Mouse (Mus musculus): ENCODE data around the gene Ramp3.

Gene Ramp3

DNA sequence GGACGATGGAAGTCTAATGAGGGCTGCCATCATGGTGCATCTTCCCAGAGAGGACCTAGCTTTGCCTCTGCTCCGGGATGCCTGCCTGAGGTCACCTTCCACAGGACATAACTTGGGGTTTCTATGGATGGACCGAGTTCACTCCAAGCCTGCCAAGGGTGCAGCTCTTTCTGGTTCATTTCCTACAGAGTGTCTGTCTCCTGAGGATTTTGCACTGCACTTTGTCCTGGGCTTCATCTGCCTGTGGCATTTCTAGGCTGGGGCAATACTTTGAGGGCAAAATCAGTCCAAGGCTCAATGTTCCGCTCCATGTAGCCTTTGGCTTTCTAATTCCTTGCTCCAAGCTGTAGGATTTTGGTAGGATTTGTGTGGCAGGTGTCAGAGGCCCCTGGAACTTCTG is 12.5 kb downstream of the Ramp3 start:
- no peak for DNase-seq (ENCODE audit: low read depth)

DNA sequence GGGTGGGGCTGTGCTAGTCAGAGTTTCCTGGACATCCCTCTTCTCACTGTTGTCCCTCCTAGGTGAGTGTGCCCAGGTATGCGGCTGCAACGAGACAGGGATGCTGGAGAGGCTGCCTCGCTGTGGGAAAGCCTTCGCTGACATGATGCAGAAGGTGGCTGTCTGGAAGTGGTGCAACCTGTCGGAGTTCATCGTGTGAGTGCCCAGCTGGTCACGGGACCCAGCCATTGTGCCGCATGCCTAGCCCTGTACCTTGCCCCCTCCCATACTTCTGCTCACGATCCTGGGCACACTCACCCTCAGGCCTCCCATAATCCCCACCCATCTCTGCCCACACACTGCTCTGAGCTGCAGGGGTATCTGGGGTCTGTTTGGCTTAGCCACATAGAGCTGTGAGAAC is 16.4 kb downstream of the Ramp3 start:
- DNase-seq (ENCODE audit: low read depth): no peak

DNA sequence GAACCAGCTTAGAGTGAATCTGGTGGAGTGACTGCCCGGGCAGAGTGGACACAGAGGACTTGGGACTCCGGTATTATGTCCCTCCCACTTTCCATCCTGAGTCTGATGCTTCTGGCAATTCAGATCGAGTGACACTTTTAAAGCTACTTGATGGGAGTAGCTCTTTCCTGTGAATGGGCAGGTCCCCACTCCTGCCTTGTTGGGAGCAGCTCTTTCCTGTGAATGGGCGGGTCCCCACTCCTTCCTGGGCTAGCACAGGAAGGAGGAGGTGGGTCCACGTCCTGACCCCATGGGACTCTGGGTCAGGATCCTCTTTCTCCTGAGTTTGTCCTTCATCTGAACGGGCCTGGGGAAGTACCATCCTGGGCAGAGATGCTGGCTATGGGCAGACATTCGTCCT is 17.1 kb downstream of the Ramp3 start:
- no peak for DNase-seq (ENCODE audit: low read depth)

DNA sequence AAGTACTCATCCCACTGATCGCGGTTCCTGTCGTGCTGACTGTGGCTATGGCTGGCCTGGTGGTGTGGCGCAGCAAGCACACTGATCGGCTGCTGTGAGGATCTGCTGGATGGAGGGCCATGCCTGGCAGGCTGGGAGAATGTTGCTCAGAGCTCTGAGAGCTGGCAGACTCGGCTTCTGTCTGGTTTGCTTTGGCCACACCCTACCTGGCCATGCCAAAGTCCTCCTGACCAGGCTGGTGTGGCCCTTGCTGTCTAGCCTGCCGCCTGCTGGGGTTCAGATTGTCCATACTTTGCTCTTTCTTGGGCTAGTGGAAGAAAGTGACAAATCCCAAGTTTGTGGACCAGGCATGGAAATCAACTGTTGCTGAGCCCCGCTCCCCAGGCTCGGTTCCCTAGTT is 18.3 kb downstream of the Ramp3 start:
- no peak for DNase-seq (ENCODE audit: low read depth)

DNA sequence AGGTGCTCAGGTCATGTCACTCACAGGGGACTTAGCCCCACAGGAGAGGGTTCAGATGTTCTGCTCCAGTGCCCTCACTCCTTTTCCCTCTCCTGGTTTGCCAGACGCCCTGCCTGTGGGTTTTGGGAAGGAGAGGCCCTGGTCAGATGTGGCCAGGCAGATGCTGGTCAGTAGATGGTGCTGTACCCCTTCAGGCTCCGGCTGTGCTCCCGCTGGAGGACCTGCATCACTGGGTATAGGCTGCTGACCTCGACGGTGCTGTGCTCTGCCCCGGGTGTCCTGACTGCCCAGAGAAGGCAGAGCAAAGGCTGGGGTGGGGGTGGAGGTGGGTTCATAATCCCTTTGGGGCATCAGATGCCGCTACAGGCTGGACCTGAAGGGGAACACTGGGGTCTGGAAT is 19.2 kb downstream of the Ramp3 start:
- no peak for DNase-seq (ENCODE audit: low read depth)

DNA sequence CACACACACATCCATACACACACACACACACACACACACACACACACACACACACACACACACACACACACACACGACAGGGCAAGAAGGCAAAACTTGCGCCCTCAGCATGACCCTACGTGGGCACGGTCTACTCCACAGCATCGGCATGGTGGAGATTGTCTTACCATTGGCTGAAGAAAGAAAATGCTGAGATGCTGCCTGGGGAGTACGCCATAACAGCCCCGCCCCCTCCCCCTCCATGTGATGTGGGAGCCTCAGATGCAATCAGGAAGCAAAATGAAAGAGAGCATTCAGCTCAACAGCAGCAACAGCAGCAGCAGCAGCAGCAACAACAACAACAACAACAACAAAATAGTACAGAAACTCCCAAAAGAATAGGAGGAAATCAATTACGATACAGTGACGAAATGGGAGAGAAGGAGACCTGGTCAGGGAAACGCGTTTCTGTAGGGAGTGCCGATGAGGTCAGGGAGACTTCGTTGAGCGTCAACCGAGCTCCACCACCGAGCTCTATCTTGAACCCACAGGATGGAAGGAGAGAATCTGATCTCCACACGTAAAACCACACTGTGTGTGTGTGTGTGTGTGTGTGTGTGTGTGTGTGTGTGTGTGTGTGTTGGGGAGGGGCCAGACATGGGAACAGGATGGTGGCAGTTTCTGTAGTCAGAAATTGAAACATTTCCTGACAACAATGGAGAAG is 21.5 kb downstream of the Ramp3 start:
- DNase-seq (ENCODE audit: low read depth): peak; percentile 66

DNA sequence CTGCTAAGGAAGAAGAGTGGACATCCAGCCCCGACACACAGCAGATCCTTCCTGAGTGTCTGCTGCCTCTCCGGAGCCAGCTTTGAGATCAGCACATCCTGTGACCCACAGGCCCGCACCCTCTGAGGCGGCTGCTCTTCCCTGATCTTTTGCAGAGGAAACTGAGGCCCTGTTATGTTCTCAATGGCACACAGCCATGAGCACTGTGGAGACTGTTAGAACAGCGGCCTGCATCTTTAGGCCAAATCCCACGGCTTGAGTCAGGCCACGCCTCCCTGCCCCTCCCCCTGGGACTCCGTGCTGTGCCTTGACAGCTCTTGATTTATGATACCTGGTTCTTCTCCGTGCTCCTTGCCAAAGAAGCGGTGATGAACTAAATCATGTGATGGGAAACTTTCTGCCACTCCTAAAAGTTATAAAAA is 22.1 kb downstream of the Ramp3 start:
- DNase-seq (ENCODE audit: low read depth): peak; percentile 30

DNA sequence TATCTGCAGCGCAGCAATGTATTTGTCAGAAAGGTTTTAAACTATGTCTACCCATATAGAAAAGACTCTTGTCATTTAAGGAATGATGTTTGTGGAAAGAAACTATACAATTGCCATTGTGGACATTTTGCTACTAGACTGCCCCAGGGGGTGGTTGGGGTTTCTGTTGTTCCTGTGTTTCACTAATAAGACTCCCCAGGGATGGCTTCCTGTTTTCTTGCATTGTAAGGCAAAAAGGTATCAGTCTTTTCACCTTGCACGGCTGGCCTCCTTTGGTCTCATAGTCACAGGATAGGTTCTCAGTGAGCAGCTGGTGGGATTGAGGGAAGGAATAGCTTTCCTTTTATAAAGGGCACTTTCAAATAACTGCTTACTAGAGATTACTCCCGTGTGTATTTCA is 26.4 kb downstream of the Ramp3 start:
- DNase-seq (ENCODE audit: low read depth): no peak

DNA sequence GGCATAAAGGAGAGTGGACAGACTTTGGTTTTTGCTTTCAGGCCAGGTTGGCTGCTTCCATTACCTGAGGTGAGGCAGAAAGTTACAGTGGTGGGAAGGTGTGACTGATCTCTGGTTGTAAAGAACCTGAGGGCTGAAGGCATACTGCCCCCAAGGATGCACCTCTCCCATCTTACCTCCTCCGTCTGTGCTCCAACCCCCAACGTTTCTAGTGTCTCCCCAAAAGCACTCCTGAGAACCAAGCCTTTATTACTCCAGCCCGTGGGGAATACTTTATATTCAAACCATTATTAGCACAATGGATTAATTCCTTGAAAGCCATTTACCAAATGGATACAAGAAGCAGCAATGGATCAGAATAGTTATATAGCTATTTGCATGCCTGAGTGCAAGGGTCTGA is 30.6 kb downstream of the Ramp3 start:
- DNase-seq (ENCODE audit: low read depth): no peak

DNA sequence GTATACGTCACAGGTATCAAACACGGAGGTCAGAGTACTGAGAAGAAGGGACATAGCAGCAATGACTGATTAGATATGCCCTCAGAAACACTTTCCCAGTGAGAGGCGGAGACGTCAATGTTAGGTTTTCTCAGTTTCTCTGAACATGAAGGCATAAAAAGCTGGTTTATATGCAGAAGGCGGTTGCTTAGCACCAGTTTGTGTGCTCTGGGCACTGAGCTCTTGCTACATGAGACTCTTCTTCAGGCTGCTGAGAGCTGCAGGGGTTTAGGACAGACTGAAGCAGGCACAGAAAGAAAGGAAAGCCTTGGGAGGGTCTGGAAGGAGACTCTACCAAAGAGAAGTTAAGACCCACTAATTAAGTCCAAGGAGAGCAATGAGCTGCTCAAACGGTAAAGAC is 34.0 kb downstream of the Ramp3 start:
- DNase-seq (ENCODE audit: low read depth): no peak

DNA sequence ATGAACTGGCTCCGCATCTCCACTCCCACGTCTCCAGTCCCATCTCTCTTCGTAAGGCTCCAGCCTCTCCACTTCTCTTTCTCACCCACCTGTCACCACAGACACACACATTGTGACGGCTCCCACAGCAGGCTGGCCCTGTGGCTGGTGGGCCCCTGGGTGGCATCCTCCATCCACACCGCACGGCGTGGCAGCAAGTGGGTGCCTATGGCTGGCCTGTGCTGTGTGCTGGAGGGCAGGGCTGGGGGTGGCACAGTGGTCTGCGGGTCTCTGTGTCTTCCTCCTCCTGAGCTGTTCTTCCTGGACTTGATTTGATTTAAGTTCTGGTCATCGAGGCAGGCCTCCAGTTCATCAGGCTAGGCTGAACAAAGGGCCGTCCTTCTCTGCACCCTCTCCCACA is 35.8 kb downstream of the Ramp3 start:
- DNase-seq (ENCODE audit: low read depth): no peak

DNA sequence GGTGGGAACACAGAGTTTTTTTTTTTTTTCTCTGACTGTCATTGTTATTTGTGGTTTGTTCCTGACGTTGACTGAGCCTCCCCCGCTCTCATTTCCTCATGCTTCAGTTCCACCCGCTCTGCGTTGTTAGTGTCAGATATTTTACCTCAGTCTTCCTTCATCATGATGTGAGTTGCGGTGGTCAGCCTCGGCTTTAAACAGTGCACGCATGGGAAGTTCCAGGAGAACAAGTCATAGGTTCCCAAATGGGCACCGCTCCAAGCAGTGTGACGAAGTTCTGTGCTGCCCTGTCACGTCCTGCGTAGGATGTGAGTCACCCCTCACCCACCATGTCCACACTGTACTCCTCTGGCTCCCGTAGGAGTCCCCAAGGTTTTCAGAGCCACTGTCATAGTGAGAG is 36.9 kb downstream of the Ramp3 start:
- DNase-seq (ENCODE audit: low read depth): peak; percentile 88

DNA sequence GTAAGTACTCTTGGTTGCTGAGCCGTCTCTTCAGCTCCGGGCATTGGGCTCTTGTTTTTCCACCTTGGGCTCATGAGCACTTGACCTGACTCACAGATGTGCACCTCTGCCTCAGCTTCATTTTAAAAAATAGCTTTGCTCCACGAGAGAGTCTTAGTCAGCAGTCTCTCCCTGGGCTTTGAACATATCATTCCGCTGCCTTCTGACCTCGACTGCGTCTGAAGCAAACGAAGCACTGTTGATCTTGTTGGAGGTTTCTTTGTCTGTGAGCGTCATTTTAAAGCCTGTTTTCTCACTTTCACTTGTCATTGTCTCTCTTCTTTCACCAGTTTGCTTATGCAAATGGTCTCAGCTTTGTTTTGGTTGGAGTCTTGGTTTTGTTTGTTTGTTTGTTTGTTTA is 38.2 kb downstream of the Ramp3 start:
- DNase-seq (ENCODE audit: low read depth): no peak

DNA sequence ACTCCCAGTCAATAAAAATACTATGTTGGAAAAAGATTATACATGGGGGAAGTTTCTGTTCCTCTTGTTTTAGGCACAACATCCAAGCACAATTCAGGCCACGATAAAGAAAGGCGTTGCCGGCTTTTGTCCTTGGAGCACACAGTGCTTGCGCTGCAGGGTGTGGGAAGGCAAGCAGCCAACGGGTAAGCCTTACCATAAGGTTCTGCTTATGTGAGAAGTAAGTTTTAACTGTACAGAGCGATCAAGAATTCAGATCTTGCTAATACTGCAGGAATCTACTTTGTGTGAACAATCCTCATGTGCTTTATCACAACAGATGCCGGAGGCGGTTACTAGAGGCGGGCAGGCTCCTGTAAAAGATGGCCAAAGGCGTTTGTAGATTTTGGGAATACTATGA is 39.4 kb downstream of the Ramp3 start:
- DNase-seq (ENCODE audit: low read depth): no peak

DNA sequence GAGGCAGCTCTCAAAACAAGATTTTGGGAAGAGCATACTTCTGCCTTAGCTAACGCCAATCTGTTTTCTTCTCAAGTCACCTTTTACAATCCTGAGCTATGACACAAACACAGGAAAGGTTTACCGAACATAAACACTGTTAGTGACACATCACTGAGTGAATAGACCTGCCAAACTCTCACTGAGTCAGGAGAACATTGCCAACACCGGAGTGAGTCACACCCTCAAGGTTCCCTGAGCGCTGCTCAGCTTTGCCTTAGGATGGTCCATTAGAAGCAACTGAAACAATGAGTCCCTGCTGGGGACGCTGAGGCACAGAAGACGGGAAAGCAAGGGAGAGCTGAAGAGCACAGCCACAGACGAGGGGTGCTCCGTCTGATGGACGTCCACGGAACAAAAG is 40.0 kb downstream of the Ramp3 start:
- DNase-seq (ENCODE audit: low read depth): peak; percentile 14

DNA sequence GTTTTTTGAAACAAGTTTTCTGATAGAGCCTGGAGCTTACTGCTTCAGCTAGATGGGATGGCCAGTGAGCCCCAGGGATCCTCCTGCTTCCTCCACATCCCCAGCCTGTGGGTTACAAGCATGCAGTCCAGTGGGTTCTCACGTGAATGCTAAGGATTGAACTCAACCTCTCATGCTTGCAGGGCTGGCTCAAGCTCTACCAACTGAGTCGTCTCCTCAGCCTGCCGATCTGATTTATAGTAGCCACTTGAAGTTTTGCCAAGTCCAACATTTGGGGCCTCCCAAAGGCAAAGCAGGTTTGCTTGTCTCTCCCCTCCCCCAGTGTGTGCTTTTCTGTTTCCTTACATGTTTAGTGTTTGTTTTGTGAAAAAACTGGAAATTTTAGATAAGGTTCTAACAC is 43.9 kb downstream of the Ramp3 start:
- DNase-seq (ENCODE audit: low read depth): no peak

DNA sequence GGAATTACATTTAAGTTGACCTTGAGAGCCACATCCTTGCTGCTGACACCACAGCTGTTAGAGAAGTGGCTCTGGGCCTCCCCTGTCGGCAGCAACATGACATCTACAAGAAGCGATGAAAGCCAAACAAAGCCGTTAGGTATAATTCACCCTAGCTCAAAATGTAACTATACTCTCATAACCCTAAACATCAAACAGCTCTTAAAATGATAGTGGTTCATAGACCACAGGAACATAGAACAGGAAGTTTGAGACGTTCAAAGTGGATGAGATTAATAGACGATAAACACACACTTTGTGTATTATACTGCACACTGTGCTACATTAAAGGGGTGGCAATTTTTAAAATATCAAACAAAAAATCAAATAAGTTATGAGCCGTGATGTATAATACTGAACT is 46.5 kb downstream of the Ramp3 start:
- no peak for DNase-seq (ENCODE audit: low read depth)

DNA sequence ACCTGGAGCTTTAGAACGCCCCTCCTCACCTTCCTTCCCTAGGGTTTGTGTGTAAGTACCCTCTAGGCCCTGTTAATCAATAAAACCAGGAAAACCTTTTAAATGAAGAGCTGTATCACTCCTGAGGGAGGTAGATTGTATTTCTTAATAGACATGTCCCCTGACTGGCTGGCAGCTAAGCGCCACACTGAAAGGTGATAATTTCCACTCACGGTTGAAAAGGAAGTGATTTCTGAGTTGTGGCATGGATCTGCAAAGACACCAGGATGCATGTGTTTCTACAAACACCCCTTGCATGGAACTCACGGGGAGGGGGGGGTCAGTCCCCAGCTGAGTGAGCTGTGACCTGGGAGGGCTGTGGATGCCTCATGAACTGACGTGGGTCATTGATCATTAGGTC is 47.2 kb downstream of the Ramp3 start:
- DNase-seq (ENCODE audit: low read depth): no peak

DNA sequence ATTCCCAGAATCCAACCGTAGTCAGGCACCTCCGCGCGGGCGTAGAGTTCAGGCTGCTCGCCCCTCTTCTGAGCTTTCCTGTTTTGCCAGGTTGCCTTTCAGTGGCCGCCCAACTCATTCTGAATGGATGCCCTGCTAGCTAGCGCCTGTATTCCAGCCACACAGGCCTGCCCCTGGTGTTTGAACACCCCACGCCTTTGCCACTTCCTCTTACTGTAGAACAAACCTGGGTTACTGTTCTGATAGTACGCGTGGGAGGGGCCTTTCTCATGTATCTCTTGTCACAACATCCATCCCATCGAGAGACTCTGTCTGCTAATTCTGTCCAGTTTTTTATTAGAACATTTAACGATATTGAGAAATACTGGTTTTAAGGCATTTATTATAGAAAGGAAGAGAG is 48.5 kb downstream of the Ramp3 start:
- DNase-seq (ENCODE audit: low read depth): no peak

DNA sequence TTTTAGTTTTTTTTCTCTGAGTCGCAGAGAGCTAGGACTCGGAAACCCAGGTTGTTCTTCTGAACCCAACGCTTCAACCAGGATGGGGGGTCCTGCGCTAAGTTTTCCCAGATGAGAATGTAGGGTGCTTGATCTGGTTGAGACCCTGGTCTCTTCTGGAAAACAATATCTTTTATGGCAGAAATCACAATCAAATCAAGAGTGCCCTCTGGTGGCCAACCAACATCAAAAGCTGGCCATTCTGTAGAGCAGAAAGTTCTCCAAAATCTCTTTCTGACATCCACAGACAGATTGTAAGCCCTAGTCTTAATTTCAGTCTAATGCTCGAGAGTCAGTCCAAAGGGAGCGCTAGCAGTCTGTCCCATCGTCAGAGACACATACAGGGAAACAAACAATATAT is 50.1 kb downstream of the Ramp3 start:
- no peak for DNase-seq (ENCODE audit: low read depth)

DNA sequence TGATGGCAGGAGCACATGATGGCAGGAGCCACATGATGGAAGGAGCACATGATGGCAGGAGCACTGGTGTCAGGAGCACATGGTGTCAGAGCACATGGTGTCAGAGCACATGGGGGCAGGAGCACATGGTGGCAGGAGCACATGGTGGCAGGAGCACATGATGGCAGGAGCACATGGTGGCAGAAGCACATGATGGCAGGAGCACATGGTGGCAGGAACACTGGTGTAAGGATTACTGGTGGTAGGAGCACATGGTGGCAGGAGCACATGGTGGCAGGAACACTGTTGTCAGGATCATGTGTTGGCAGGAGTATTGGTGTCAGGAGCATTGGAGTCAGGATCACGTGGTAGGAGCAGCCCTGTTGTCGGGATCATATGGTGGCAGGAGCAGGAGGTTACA is 52.1 kb downstream of the Ramp3 start:
- DNase-seq (ENCODE audit: low read depth): peak; percentile 26

DNA sequence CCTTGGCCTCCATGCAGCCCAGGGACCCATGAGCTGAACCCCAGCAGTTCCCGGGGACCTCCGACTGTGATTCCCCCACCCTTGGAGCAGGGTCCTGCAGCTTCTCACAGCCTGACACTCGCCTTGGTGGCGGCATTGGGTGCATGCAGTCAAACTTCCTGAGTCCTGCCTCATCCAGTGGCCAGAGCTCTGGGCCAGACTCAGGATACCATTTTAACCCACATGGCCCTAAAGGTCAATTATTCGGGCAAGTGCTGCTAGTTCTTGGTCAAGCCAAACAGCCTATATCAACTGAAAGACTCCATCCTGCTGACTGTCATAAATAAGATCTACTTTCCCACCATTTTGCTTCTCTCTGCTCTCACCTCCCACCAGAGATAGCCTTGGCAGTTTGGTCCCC is 62.4 kb downstream of the Ramp3 start:
- DNase-seq (ENCODE audit: low read depth): no peak

DNA sequence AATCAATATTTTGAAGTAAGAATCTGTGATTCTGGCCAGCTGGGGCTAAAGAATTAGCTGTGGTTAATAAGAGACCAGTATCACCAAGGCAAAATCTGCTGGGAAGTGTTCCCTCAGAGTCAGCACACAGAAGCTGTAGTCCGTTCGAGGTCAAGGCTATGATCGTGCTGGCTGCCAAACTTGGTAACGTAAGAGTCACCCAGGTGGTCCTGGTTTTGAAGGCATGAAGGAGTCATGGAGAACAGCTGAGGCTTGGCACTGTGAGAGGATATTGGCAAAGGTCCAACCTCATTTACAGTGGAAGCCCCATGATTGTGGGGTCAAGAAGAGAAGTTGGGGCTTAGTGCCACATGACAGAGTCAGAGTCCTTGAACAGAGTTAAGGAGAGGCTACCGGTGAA is 68.6 kb downstream of the Ramp3 start:
- DNase-seq (ENCODE audit: low read depth): no peak
